Mouse (Mus musculus): ENCODE results near the gene Mettl7a2. TPM values are rescaled to one million over a fixed set of nuclear protein-coding genes. Genes with fewer than 3 reads are reported as not detected.

Gene Mettl7a2
- not detected in 2 replicates for polyA plus RNA-seq (2015; fragmentation: Nextera tagmentation; extraction: Ambion mirVana)

GRCm38 (mm10) chr15:100352711-100353250, at the start of gene Mettl7a2, which contains the start of gene Methig1:
Gene Mettl7a2 (plus strand): TSS chr15:100353200.
Gene Methig1 (plus strand): TSS chr15:100353149.

DNA sequence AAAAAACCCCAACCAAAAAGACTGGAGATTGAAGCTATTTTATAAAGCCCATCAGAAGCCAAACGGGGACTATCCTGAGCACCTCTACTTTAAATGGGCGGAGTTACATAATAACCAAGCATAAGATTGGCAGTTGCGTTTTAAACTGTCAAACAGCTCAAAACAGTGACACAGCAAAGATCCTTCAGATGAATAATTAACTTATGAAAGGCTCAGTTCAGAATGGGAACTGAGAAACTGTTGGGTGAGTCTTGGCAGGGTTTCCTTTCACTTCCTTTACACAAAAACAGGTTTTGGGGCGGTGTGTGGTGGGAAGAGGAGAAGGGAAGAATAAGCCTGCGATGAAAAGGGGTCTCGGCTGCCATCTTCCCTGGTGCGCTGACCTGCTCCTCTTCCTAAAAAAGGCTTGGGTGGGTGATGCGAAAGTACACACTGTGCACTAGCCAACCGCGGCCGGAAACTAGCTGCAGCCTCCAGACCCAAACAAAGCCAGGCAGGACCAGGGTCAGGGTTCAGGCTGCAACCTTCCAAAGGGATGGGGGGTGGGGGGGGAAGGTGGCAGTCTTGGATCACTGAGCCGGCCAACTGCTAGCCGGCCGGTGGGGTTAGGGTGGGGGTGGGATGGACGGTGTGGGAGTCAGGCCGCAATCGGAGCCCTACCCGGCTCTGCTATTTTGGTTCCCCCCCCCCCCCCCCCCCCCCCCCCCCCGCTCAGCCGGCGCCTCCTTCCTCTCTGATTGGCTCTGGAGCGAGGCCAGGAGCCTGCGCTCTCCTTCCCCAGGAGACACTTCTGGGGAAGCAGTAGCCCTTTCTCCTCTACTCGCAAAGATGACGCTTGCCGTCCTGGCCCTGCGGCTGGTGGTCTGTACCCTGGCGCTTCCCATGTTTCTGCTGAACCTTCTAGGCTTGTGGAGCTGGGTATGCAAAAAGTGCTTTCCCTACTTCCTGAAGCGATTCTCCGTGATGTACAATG, 48.7 kb upstream of the Mettl7a2 start, which contains the start of gene Mettl7a1:
Gene Mettl7a1, plus strand, starts transcription at position 122 of the 973 bp plus-strand sequence.

GRCm38 (mm10) chr15:100334629-100335028, 18.4 kb upstream of the Mettl7a2 start, which contains the start of gene Mettl7a3:
Gene Mettl7a3 (plus strand): TSS chr15:100334929.

DNA sequence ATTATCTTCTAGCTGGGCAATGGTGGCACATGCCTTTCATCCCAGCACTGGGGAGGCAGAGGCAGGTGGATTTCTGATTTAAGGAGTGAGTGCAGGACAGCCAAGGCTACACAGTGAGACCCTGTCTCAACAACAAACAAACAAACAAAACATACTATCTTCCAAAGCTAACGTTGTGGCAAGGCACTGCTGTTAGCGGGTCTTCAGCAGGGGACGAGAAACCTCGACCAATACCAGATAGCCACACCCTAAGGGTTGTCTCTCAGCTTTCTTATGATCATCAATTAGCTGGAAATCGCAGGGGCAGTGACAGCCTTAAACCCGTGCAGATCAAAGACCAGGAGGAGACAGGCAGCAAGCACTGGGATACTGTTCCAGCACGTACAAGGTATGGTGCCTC, 11.2 kb downstream of the Mettl7a2 start, which contains the start of gene Higd1c:
Gene Higd1c, plus strand, starts transcription at position 301 of the 400 bp plus-strand sequence.

Other genes with a start within 250 kb of the Mettl7a2 start
- gene Atf1, start 125.4 kb upstream of the Mettl7a2 start, polyA plus RNA-seq (2015; fragmentation: Nextera tagmentation; extraction: Ambion mirVana), result 60.8 and 61.5 TPM in 2 replicates
- gene Tmprss12, start 72.4 kb upstream of the Mettl7a2 start, polyA plus RNA-seq (2015; fragmentation: Nextera tagmentation; extraction: Ambion mirVana), result not detected in 2 replicates
- 6.5 and 7.0 TPM in 2 replicates for gene Mettl7a1, start 49.1 kb upstream of the Mettl7a2 start, polyA plus RNA-seq (2015; fragmentation: Nextera tagmentation; extraction: Ambion mirVana)
- gene Mettl7a3, start 18.3 kb upstream of the Mettl7a2 start, polyA plus RNA-seq (2015; fragmentation: Nextera tagmentation; extraction: Ambion mirVana), result 0.07 TPM in 1 of 2 replicates, not detected in the other
- 0.11 TPM in 1 of 2 replicates, not detected in the other for gene Methig1, start 51 bp upstream of the Mettl7a2 start, polyA plus RNA-seq (2015; fragmentation: Nextera tagmentation; extraction: Ambion mirVana)
- gene Higd1c, start 11.3 kb downstream of the Mettl7a2 start, polyA plus RNA-seq (2015; fragmentation: Nextera tagmentation; extraction: Ambion mirVana), result not detected in 2 replicates
- gene Gm5475, start 68.9 kb downstream of the Mettl7a2 start, polyA plus RNA-seq (2015; fragmentation: Nextera tagmentation; extraction: Ambion mirVana), result 0.07 TPM in 1 of 2 replicates, not detected in the other
- gene Slc11a2, start 71.9 kb downstream of the Mettl7a2 start, polyA plus RNA-seq (2015; fragmentation: Nextera tagmentation; extraction: Ambion mirVana), result 35.7 and 43.1 TPM in 2 replicates
- 10.5 and 11.1 TPM in 2 replicates for gene Letmd1, start 115.8 kb downstream of the Mettl7a2 start, polyA plus RNA-seq (2015; fragmentation: Nextera tagmentation; extraction: Ambion mirVana)
- 1.6 and 1.7 TPM in 2 replicates for gene Csrnp2, start 142.3 kb downstream of the Mettl7a2 start, polyA plus RNA-seq (2015; fragmentation: Nextera tagmentation; extraction: Ambion mirVana)
- gene Tfcp2, start 198.8 kb downstream of the Mettl7a2 start, polyA plus RNA-seq (2015; fragmentation: Nextera tagmentation; extraction: Ambion mirVana), result 8.3 and 9.8 TPM in 2 replicates
- 2.7 and 3.5 TPM in 2 replicates for gene Pou6f1, start 246.8 kb downstream of the Mettl7a2 start, polyA plus RNA-seq (2015; fragmentation: Nextera tagmentation; extraction: Ambion mirVana)

Measured in spleen, postnatal 0 days (tissue).